Mouse (Mus musculus) frontal cortex, adult 2 months (tissue): ENCODE data around the gene Ctla4. TPM values are rescaled to one million over a fixed set of nuclear protein-coding genes. Genes with fewer than 3 reads are reported as not detected.
A peak's percentile ranks its signal among the peaks of the same experiment; 100 is the strongest.

Source experiments
- DNase-seq, 2 experiments: peaks; one replicate each; pipeline ENCODE4 v3.0.0; 2022; ENCODE audit warnings: low spot score in 1 of 2; ENCODE audit errors: extremely low spot score in 1 of 2
- polyA plus RNA-seq: library from polyadenylated mRNA; depleted of rRNA; stranded (reverse); fragments of >200 nt; gene quantifications from 2 replicates; pipeline ENCODE4 v1.2.3, GENCODE M21; 2012

Ctla4 gene
- polyA plus RNA-seq, 1 experiment, result not detected

DNA sequence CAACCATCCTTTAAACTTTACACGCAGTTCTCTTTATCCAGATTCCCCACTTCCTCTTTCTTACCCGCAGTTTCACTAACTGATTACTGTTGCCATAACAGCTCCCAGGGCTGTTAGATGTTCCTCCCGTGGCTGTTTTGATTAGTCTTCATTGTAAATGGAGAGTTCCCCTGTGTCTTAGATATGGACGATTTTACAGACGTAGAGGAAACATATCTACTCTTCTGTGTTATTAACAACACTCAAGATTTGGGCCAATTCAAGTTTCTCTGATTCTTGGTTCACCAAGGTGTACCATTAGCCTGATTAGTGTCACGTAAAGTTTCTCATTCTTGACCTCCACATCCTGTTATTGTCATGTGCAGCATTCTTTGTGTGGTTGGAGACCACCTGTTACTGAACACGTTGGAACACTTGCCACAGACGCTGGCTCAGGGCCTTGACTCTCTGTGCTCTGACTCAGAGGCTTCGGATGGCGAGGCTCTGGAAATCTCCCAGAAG is 29.5 kb downstream of the Ctla4 start:
- no peak for DNase-seq

DNA sequence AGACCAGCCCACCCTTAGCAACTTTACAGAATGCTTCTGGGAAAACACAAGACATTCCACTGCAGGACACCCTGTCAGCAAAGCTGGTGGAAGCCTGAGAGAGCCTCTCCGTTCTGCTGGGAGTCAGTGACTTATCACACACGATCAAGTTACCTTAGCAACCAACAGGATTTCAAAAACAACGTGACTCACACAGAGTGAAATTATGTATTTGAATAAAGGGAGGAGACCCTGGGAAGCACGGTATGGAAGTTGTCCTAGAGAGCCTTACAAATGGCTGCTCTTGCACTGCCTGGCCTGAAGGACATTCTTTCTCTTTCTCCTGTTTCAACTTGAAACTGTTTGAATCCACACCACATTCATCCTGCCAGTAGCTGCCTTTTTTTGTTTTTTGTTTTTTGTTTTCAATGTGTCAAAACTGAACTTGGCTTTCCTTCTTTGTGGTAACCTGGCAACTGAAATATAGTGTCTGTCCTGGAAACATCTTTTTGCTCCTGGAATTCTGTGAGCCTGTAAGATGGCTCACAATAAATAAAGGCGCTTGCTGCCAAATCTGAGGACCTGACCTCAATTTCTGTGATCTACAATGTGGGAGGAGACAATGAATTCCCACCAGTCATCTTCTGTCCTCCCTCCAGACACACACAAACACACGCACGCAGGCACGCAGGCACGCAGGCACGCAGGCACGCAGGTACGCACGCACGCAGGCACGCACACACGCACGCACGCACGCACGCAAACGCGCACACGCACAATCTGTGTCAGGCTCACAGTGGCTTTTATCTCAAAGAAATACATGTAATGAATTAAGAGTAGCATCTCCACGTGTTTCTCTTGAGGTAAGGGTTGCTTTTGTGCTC is 33.9 kb downstream of the Ctla4 start:
- DNase-seq, result no peak

DNA sequence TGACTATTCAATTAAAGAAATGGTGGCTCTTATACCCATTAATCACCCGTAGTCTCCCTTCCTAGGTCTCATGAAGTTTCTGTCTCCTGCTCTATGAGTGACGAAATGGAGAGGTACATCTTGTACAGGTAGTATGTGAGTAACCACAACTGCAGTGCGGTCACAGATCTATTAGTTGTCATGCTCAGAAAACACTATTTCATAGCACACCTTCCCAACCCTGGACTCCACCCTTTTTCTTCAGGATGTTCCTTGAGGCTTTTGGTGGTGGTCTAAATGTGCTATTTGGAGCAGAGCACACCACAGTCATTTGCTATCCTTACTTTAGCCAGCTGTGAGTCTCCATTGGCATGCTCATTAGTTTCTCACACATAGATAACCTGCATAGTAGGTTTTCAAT is 42.2 kb downstream of the Ctla4 start:
- no peak for DNase-seq

DNA sequence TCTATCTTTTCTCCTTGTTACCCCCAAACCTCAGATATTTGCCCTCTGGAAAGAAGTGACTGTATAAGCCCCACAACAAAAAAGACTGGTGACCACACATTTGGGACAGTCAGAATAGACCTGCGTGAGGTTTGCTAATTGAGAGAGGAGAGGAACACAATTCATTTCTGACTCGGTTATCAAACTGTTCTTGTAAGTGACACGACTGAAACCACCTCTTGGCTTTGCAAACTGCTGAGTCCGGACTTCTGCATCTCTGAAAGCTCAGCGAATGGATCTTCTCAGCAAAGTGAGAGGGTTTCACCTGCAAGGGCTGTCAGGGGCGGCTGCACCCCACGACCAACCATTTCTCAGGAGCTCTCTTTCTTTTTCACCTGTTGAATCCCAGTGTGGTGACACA is 43.6 kb downstream of the Ctla4 start:
- DNase-seq, result no peak

DNA sequence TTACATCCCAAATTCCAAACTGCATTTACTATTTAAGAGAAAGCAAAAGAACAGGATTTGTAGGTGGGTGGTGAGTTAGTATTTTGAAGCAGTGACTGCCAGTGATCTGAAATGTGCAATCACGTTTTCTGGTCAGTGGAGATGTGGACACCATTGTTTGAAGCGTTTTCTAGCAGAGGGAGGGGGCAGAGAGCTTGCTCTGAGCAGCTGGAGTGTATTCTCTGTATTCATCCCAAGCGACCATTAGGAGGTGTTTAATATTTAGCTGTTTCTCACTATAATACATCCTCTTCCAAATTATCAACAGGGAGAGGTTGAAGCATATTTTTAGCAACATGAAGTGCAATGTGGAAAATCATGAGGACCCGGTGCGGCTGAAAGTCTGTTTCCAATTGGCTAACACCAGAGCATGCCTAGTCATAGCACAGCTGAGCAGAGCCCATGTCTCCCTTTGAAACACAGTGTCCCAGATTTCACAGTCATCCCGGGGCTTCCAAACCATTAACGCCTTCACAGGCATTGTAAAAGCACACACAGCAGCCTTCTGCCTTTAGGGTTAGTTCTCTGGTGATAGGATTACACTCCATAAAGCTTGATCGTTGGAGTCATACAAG is 49.3 kb downstream of the Ctla4 start:
- DNase-seq, result peak in 1 of 2 experiments; percentile 24

DNA sequence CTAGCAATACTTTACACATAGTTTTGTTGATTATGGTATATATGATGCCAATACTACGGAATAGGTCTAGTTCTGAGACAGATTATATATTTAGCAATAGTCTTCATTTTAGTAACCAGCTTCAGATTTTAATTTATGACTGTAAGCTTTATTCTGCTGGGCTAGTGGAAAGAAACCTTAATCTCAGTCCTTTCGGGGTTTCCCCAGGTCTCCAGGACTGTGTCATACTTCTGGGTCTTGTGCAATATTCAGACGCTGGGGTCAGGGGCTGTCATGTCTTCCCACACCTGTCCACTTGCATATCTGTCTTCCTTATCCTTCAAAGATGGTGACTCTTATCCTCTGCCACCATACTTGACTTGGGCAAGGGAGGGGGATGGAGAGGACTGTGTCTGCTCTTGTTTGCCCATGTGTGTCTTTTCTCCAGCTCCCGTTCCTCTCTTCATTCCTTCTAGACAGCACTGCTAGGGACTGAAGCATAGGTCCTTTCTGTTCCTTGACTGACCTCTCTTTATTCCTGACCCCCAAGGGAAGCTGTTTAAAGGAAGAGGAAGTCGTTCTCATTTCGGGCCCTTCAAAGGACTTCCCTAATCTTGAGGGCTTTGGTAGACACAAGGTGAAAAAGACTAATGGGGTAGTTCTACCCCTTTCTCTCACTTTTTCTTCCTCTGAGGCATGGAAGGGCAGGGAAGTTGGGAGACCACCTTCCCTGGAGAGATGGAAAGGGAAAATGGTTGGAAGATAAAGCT is 50.3 kb downstream of the Ctla4 start:
- no peak for DNase-seq

DNA sequence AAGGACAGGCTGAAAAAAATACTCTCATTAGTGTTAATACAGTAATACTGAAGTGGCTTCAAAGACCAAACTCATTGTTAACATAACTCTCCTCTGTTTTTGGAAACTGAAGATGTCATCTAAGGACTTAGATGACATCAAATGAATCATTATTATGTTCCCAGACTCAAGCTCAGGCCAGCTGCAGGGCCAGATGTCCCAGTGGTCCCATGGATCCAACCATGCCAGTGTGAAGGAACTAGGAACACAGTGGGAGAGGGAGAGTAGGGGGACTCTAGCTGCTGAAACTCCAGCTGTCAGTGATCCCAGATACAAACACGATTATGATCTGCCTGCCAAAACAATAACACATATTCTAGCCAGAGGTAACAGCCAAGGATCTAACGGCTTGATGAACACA is 51.5 kb downstream of the Ctla4 start:
- no peak for DNase-seq

DNA sequence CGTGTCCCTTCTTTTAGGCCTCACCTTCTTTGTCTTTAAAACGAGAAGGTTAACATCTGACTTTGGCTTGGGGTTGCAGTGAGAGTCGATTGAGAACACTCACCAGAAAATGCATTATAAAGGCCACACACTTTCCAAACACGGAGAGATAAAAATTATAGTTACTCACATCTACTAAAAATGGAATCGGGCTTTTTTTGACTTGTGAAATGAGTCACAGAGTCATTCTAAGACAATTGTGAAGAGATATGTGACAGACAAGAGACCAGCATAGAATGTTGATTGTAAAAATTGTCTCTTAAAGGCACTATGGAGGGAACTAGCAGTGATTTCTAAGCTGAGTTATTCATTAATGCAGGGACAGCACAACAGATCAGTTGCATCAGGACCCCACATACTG is 52.2 kb downstream of the Ctla4 start:
- DNase-seq, result peak in 1 of 2 experiments; percentile 41

DNA sequence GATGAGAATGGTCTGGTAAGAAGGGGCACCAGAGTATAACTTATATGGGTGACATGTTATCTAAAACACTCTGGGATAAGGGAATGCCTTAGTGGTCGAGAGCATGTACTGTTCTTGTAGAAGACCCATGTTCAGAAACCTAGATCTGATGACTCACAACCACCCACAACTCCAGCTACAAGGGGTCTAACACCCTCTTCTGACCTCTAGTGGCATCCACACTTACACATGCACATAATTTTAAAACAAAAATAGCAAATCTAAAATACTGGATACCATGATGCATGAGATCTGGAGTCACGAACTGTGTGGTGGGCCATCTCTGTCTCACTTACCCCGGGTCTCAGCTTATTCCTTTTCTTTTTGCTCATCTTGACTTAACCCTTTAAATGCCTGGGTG is 53.2 kb downstream of the Ctla4 start:
- no peak for DNase-seq

DNA sequence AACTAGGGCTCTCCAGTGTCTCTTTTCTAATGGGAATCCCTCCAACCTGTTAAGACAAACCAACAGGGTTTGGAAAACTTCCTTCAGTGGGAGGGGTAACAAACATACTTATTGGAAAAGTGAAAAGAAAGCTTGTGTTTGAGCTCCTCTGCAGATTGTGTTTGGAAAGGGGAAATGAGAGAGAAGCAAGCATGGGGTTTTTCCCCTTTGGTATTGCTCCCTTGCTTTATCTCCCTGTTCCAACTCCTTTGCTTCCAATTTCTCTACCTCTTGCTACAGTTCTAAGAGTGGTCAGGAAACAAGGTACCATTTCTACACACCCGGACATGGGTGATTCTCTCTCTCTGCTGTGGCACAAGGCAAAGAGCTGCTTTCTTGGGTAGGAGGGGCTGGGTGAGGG is 53.8 kb downstream of the Ctla4 start:
- no peak for DNase-seq

DNA sequence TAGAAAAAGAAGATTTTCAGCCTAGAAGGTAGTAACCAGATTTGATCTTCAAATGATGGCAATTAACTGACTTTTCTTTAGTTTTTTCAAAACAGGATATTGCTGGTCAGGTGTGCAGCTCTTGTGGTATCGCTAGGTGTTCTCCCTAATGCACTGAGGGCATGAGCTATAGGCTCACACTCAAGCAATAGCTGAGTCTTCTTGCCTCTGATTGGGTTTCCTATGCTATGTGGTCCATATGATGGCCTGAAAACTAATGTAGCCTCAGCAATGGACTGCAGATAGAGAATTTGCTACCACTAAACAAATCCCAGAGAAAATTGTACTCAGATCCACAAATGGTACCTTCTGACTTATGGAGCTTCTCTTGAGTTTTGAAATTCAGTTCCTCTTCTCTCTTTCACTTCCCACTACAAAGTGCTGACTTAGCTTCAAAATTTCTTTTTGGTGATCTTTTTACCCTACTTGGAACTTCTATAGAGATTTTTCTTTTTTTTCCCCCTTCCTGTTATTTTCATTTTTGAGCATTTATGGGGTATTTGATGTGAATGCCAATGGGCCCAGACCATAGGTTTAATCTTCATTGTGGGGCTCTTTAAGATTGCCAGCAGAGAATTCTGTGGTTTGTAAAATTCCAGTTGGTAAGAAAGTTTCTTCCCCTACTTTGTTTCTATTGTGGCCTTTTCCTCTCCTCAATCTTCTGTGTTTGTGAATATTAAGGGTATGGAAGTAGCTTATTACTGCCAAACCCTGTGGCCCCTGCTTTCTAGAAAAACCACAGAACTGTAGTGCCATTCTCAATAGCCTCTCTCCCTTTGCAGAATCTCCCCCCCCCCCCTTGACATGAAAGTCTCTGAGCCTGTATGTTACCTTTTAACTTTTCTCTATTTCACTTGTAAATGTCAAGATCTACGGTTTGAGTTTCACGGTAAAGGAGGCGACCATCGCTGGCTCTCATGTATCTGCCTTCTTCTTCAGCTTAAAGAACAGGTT is 54.6 kb downstream of the Ctla4 start:
- no peak for DNase-seq

DNA sequence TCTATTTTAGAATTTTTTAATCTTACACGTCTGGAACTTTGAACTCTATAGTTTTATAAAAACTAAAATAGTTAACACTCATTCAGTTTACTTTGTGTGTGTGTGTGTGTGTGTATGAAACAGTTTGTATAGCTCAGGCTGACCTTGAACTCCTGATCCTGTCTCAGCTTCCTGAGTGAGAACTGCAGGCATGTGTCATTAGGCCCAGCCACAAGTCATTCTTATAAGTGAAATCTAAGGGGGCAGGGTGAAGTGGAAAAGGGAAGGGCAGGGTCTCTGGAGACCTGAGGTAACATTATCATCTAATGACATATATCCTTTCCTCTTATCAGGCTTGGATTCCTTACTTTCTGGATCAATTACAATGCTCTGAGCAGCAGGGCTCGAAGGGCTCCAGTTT is 56.1 kb downstream of the Ctla4 start:
- no peak for DNase-seq

DNA sequence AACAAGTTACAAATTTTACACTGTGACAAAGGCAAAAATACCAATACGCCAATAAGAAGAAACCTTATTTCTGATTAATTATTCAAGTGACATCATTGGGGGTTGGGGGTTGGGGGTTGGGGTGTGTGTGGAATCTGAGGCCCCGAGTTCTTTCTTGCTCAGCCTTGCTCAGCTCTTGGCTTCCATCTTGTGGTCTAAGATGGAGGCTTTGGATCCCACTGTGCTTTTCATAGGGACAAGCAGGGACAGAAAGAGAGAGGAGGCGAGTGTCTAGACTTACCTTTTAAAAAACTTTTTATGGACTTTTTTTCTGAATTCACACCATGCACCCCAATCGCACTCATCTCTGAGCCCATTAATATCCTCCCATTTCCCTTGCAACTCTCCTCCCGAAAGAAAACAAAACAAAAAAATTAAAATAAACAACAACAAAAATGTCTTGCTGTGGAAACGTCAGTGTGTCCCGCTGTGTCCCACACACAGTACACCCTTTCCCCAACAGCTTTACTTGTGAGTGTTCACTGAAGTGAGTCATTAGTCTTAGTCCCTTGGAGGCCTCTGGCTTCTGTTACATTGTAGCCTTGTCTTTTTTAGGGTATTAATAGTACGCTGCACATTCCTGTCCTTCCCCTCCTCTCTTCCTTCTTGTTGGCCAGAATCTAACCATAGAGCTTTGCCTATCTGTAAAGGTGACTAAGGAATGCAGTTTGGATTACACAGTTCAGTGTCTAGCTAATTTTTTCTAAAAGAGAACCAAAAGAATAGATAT is 59.0 kb downstream of the Ctla4 start:
- DNase-seq, result no peak

DNA sequence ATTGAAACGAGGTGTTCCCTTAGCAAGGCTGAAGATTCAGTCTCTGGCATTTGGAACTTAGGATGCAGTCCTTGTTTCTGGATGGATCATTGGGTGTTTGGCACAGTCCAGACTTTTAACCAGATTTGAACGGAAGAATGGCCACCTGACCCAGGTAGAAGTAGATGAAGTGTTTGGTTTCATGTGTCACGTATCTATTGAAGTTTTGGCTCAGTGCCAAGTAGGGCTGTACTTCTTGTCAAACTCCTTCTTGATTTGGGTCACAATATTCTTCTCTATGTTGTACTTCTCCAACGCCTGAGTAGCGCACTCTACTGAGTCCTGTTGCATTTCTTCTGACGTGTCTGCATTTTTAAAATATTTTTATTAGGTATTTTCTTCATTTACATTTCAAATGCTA is 61.3 kb downstream of the Ctla4 start:
- no peak for DNase-seq

DNA sequence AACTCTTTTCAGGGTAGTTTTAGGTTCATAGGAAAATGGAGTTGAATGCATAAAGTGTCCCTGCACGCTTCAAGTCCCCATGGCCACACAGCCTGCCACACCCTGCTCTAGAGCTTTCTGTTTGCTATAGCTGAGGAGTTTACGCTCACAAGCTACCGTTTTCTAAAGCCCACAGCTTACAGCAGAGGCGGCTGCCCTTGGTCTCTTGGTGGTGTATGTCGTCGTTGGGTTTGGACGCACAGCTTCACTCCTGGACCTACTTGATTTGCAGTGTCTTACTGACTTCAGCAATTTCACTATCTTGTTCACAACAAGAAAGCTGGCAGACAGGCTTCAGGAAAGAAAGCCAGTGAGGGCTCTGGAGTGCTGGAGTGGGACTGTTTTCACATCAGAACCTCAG is 66.2 kb downstream of the Ctla4 start:
- no peak for DNase-seq

DNA sequence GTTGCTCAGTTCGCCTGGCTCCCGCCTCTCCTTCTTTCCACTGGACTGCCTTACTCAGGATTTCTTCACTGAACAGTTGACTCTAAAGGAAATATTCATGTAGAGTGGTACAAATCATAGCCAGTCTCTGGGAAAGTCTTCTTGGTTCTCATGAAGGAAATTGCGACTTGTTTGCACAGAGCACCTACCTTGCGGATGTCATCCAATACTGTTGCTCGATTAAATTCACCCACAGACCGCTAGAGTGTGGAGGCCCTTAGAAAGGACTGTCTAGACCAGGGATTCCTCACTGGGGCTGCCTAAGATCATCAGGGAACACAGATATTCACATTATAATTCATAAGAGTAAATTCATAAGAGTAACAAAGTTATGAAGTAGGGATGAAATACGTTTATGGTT is 66.9 kb downstream of the Ctla4 start:
- no peak for DNase-seq

DNA sequence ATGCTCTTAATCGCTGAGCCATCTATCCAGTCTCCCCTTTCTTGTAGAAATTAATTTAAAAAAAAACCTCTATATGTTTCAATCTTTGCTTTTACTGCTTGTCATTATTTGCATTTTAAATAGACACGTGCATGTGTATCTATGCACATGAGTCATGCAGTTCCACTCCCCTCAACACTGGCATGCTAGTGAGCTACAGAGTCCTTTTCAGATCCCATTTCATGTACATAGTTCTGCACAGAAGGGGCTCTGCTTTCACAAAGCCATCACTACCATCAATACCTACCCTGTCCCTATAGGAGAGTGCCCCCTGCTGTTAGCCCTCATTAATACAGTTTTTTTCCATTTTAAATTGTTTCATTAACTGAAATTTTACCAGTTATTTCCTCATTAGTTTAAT is 68.0 kb downstream of the Ctla4 start:
- peak in 1 of 2 experiments; percentile 60 for DNase-seq

DNA sequence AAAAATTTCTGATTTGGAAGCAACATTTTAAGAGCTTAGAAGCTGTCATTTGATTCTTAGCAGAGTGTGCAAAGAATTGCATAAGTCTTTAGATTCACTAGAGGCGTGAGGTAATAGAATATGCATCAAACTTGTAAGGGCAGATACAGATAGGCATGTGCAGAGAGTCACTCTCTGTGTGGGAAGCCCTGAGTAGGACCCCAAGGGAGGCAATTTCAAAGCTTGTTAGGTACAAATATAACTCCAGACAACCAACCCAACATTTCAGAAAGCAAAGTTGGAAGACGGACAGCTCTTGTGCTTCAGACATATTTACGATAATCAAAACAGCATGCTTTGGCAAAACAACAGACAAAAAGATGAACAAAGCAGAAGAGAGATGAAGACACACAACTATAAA is 68.4 kb downstream of the Ctla4 start:
- DNase-seq, result no peak

DNA sequence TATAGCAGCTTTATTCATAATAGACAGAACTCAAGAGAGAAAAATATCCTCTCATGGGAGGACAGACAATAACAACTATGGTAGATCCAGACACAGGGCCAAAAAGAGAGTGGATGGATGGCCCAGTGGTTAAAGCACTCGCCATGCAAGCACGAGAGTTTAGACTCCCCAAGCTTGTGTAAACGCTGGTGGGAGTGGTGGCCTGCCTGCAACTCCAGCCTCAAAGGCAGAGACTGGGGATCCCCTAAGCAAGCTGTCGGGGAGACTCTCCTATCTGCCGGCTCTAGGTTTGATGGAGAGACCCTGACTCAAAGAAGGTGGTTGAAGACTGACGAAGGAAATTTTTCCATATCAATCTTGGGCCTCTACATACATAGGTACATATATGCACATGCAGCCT is 69.4 kb downstream of the Ctla4 start:
- DNase-seq, result no peak
